Mouse (Mus musculus) layer of hippocampus, adult 8-10 months (tissue): ENCODE data around the gene Megf6. TPM values are rescaled to one million over a fixed set of nuclear protein-coding genes. Genes with fewer than 3 reads are reported as not detected.

ENCODE experiments used
- DNase-seq, 2 experiments: peaks; one replicate each; pipeline ENCODE4 v3.0.0; 2022; ENCODE audit warnings: low spot score in 2 of 2
- total RNA-seq, 4 experiments: library from RNA; stranded (reverse); gene quantifications; 2 replicates each; pipeline ENCODE4 v1.2.4; 2022

Megf6 gene
- total RNA-seq, 4 experiments from 2014 or later = 5.3 to 7.2 (median 5.7) TPM

- DNase-seq = no peak
Measured at GRCm38 (mm10) chr4:154211459-154211858, 40.9 kb downstream of the Megf6 start.

GRCm38 (mm10) chr4:154213586-154213985 is 43.1 kb downstream of the Megf6 start:
- no peak for DNase-seq

DNA sequence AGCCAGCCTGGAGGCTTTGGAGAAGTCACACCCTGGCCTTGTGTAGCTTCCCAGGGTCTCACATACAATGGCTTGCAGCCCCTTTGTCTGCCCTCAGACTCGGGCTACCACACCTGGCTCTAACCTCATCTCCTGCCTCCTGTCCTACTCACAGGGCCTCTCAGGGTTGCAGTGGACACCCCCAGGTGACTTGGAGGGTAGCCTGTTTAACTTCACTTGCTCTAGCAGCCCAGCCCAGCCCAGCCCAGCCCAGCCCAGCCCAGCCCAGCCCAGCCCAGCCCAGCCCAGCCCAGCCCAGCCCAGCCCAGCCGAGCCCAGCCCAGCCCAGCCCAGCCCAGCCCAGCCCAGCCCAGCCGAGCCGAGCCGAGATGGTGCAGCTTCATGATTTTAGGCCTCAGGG is 43.5 kb downstream of the Megf6 start:
- DNase-seq = no peak

GRCm38 (mm10) chr4:154217711-154218350 is 47.3 kb downstream of the Megf6 start:
- no peak for DNase-seq

DNA sequence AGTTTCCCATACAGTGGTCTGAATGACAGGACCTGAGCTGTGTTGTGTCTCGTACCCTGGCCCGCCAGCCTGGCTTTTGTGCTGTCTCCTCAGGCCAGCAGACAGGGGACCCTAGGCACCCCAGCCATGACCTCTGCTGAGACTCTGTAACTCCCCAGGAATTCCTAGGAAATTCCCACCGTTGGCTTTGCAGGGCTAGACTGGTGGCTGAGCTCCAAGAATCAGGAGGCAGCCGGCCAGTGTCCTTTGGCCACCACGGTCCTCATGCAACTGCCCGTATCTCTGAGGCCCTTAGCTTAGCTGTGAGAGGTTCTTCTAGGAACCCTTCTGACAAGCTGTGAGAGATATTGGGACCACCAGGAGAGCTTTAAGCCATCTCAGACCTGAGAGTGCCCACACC is 52.2 kb downstream of the Megf6 start:
- DNase-seq = no peak

DNA sequence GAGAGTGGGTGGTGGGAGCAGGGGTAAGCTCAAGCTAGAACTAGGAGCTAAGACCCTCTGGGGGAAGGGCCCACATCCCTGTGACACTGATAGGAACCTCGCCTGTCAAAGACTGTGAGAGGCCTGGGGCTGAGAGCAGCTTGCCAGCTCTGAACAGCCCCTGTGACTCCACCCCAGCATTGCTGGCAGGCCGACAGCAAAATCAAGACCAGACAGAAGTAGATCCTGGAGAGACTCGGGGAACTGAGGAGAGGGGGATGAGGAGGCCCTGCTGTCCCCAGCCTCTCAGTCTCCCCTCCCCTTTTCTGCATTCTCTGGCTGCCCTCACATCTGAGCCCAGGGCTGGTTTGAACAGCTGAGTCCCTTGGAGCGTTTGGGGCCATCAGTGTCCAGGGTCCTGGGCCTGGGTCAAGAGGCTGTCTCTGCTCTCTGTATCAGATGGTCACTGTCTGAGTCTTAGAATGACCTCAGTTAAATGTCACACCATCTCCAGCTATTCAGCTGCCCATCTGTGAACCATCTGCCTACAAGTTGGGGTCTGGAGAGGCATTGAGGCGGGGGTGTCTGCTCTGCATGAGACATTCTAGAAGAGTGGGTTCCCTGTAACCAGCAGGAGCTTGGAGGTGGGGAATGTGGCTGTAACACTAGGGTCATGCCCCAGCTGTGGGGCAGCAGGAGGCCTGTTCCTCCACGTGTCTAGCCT is 53.9 kb downstream of the Megf6 start:
- no peak for DNase-seq

DNA sequence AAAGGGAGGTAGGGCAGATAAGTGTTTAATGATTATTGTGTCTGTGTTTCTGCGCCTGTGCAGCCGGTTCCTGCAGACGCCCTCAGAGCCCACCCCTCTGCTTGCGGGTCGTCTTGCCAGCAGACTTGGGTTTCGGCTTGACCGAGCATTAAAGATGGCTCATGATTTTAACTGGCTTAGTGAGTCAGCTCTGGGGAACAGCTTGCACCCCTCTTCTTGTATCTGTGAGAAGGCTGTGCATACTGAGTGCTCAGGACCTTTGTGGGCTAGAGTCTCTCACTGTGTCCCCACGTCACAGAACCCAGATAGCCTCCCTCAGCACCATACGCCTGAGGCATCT is 54.4 kb downstream of the Megf6 start:
- no peak for DNase-seq

DNA sequence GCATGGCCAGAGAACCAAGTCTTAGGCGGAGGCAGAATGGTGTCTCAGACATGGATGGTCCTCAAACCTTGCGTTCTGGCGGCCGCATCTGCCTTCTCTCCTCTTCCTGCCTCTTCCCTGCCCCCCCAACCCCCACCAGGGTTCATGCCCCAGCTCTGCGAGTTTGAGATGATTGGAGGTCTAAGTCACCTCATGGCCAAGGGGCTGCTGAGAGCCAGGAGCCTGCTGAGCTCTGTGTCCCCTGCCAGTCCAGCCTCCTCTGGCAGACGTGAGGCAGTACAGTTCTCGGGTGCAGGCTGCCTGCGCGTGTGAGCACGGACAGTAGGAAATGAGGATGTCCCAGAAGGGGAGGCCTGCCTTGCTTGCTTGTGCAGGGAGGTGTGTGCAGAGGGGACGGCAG is 56.1 kb downstream of the Megf6 start:
- no peak for DNase-seq

GRCm38 (mm10) chr4:154228336-154228735 is 57.8 kb downstream of the Megf6 start:
- no peak for DNase-seq

- DNase-seq = no peak
Measured at GRCm38 (mm10) chr4:154229569-154229968, 59.0 kb downstream of the Megf6 start.

DNA sequence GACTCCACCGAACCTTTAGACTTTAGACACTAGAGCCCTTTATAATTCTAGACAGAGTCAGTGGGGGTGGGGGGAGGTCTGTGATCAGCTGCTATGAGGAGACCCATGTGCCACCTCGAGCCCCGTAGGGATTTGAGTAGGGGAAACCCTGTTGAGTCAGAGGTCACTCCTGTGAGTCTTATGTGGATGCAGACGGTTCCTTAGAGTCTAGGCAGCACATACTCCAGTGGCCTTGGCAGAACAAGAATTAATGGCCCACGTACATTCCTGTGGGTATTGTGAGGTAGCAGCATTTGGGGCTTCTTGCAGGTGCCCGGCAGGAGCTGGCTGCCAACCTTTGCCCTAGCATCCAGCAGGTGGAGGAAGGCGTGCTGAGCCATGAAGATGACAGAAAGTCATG is 60.9 kb downstream of the Megf6 start:
- DNase-seq = no peak

- no peak for DNase-seq
Measured at GRCm38 (mm10) chr4:154232295-154232694, 61.8 kb downstream of the Megf6 start.

GRCm38 (mm10) chr4:154236001-154236400 is 65.5 kb downstream of the Megf6 start:
- no peak for DNase-seq

DNA sequence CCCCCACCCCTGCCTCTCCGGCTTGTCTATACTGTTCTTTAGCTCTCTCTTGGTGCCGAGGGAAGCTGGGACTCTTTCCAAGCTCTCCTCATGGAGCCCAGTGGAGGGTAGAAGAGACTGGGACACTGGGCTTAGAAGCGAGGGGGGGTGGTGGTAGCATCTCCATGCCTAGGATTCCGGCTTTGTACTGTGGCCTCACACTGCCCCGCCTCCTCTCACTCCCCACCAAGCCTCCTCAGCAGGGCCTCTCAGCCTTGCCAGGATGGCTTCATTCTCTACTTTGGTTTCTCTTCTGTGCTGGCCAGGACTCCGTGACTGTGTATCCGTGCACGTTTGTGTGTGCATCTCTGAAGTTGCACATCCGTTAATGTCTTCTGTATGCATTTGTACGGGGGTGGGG is 66.4 kb downstream of the Megf6 start:
- DNase-seq = no peak

DNA sequence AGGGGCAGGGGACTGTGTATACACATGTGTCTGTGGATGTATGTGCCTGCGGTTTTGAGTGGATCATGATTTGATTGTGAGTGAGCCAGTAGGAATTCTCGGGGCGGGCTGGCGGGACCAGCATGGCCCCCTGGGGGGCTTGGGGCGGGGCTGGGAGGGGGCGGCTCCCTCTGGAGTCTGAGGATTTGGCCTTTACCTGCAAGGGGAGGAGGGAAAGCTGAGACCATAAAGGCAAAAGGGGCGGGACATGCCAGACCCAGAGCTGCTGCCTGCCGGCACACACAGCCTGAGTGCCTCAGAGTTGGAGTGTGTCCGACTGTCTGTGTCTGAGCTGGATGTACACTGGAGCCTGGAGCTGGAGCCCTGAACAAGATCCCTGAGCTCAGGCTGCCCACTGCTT is 66.8 kb downstream of the Megf6 start:
- no peak for DNase-seq

GRCm38 (mm10) chr4:154239199-154239598 is 68.7 kb downstream of the Megf6 start:
- no peak for DNase-seq

GRCm38 (mm10) chr4:154240608-154241007 is 70.1 kb downstream of the Megf6 start:
- no peak for DNase-seq

- no peak for DNase-seq
Measured at GRCm38 (mm10) chr4:154245342-154245741, 74.8 kb downstream of the Megf6 start.

- DNase-seq = peak in 1 of 2 experiments; percentile 70
Measured at GRCm38 (mm10) chr4:154246115-154247040, 75.8 kb downstream of the Megf6 start.

DNA sequence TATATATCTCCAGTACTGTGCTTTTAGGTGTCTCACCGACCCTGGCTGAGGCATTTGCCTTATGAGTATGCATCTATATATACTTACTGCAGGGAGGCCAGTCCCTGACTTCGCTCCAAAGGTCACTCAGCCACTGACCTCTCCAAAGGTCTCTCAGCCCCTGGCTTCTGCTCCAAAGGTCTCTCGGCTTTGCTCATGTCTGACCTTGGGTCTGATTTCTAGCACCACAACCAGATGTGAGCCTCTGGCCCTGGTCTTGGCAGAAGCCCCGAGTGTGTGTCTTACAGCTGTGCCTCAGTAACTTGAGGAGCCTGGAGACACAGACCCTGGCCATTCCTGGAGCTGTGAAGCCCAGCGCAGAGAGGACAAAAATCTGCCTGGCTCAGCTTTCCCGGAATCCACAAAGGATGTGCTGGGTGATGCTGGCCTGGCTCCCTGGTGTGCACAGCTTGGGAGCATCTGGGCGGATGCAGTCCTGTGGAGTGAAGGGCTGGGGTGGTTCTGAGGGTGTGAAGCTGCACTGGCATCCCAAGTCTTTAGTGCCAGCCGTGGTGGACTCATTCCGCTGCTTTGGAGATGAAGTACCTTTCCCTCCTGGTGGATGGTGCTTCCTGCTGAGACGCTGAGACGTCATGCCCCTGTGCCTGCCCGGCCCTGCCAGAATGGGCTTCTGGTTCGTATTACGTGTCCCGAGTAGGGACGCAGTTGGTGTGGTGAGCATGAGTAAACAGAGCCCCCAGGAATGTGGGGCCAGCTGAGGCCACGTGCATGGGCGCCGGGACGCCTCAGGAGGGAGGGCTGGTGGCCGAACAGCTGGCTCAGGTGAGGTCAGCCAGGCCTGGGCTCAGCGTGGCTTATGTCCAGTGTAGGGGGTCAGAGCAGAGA is 76.9 kb downstream of the Megf6 start:
- no peak for DNase-seq

DNA sequence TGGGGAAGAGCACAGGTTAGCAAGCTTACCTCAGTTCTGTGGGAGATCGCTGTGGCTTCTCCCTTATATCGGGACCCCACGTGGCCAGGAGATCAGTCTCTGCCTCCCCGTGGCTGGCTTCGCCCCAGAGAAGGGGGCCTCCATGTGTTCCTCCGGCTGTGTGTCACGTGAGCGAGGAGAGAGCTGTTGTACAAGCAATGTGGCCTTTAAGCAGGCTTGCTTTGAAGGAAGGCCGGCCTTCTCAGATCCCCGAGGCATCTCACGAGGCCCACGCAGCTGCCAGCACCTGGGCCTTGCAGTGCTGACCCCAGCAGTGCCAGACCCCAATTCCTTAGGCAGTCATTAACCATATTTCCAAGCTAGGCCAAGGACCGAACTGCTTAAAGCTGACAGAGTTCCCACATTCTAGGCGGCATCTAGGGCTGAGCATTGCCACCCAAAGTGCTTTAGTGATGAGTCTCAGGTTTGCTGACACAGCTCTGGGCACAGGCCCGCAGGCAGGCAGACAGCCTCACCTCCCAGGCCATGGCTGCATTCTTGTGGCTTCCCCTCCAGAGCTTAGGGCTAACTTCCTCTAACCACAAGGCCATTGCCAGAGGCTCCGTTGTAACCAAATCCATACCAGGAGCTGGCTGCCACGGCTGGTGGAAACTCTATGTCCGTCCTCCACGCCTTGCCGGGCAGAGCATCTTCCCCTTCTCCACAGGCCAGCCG is 77.7 kb downstream of the Megf6 start:
- DNase-seq = no peak
